Mouse (Mus musculus) mouse trophoblast stem cell (cell line): ENCODE measurements around the gene AC134908.4.
"Not testable (repeated sequence)": the region's sequence is repeated elsewhere in the genome, so short reads cannot be mapped to it uniquely, and the experiment has no call there.

Experiments
- in situ Hi-C, 2 experiments: fragments of 300-500 bp; cut with MseI, MboI; formaldehyde crosslinking; loops; 2 replicates in 1 of 2; 3 replicates in 1 of 2; pipeline ENCODE4 v1.15.1; 2025

Gene AC134908.4

GRCm38 (mm10) chr17:25808789-25809605 lies 13.5 kb upstream of the AC134908.4 start, which contains the start of gene Fbxl16:
TSS of gene Fbxl16 (plus strand) at chr17:25809085.
- in situ Hi-C loops = no loop called here

GRCm38 (mm10) chr17:25808028-25808427 lies 12.6 kb upstream of the AC134908.4 start:
- in situ Hi-C loops = no loop called here

- in situ Hi-C loops = not testable (repeated sequence)
Measured at GRCm38 (mm10) chr17:25807452-25807851, 12.0 kb upstream of the AC134908.4 start.

- in situ Hi-C loops = no loop called here
Measured at GRCm38 (mm10) chr17:25806507-25806906, 11.0 kb upstream of the AC134908.4 start.

- in situ Hi-C loops = loop anchor here in 1 of 2 experiments (5.0 kb wide), 2 partner anchors 36 to 71 kb away; no protein-coding TSS in a partner anchor
Measured at GRCm38 (mm10) chr17:25802825-25803517, 7.5 kb upstream of the AC134908.4 start.

GRCm38 (mm10) chr17:25801029-25801428 lies 5.6 kb upstream of the AC134908.4 start:
- in situ Hi-C loops = loop anchor here in 1 of 2 experiments (5.0 kb wide), 2 partner anchors 34 to 69 kb away; no protein-coding TSS in a partner anchor

- in situ Hi-C loops = no loop called here
Measured at GRCm38 (mm10) chr17:25796951-25797369, 1.5 kb upstream of the AC134908.4 start, which contains the start of gene Metrn. TSS of gene Metrn (minus strand) at chr17:25797136.

GRCm38 (mm10) chr17:25796211-25796771 lies 832 bp upstream of the AC134908.4 start:
- in situ Hi-C loops = no loop called here

- in situ Hi-C loops = no loop called here
Measured at GRCm38 (mm10) chr17:25794998-25795397, 461 bp downstream of the AC134908.4 start.

- in situ Hi-C loops = no loop called here
Measured at GRCm38 (mm10) chr17:25794197-25794596, 1.3 kb downstream of the AC134908.4 start.

- in situ Hi-C loops = no loop called here
Measured at GRCm38 (mm10) chr17:25792615-25793014, 2.8 kb downstream of the AC134908.4 start, which contains the start of gene Fam173a. TSS of gene Fam173a (minus strand) at chr17:25792901.

- in situ Hi-C loops = no loop called here
Measured at GRCm38 (mm10) chr17:25791843-25792527, 3.5 kb downstream of the AC134908.4 start.

GRCm38 (mm10) chr17:25791320-25791842 lies 4.1 kb downstream of the AC134908.4 start:
- in situ Hi-C loops = no loop called here

GRCm38 (mm10) chr17:25786781-25787504 lies 8.5 kb downstream of the AC134908.4 start:
- in situ Hi-C loops = no loop called here

GRCm38 (mm10) chr17:25786280-25786679 lies 9.2 kb downstream of the AC134908.4 start, which contains the start of gene Ccdc78:
TSS of gene Ccdc78 (plus strand) at chr17:25786580.
- in situ Hi-C loops = no loop called here

GRCm38 (mm10) chr17:25785281-25785745 lies 10.1 kb downstream of the AC134908.4 start, which contains the start of gene Haghl:
TSS of gene Haghl (minus strand) at chr17:25785673.
- in situ Hi-C loops = no loop called here

GRCm38 (mm10) chr17:25783861-25784574 lies 11.4 kb downstream of the AC134908.4 start:
- in situ Hi-C loops = no loop called here

GRCm38 (mm10) chr17:25783086-25783485 lies 12.4 kb downstream of the AC134908.4 start:
- in situ Hi-C loops = no loop called here

- in situ Hi-C loops = no loop called here
Measured at GRCm38 (mm10) chr17:25781339-25781738, 14.1 kb downstream of the AC134908.4 start.
